Mouse (Mus musculus) thymus, postnatal 36 days (tissue): ENCODE results near the gene Smim7.

Experiments
- DNase-seq, 2 experiments: peaks; one replicate each; pipeline ENCODE4 v3.0.0; 2022; ENCODE audit warnings: mixed read lengths in 2 of 2

Smim7 gene

GRCm38 (mm10) chr8:72547122-72547801, 23.6 kb downstream of the Smim7 start:
- peak in 1 of 2 experiments; percentile 27 for DNase-seq

- DNase-seq = no peak
These were observed 31.7 kb downstream of the Smim7 start for GRCm38 (mm10) chr8:72539234-72539633.

GRCm38 (mm10) chr8:72534888-72535287, 36.0 kb downstream of the Smim7 start:
- no peak for DNase-seq

GRCm38 (mm10) chr8:72532103-72532502, 38.8 kb downstream of the Smim7 start:
- DNase-seq = no peak

- no peak for DNase-seq
These were observed 49.0 kb downstream of the Smim7 start for GRCm38 (mm10) chr8:72521888-72522287.

- DNase-seq = no peak
These were observed 53.4 kb downstream of the Smim7 start for GRCm38 (mm10) chr8:72517421-72517988.
